Mouse (Mus musculus): ENCODE data around the gene Npc2.

- TF ChIP-seq POLR2A (IDR thresholded peaks at IDR 0.05; ENCODE audit: borderline replicate concordance, extremely low read depth, low read depth, low read length) = no peak
- no peak for TF ChIP-seq CTCF (IDR thresholded peaks at IDR 0.05; ENCODE audit: insufficient read depth, low read length)
Measured at GRCm38 (mm10) chr12:84727434-84727833, 45.5 kb downstream of the Npc2 start.

Data from lung, adult 2 months (tissue).